Mouse (Mus musculus): ENCODE results near the gene Gm3336. TPM values are rescaled to one million over a fixed set of nuclear protein-coding genes. Genes with fewer than 3 reads are reported as not detected.
A peak's percentile ranks its signal among the peaks of the same experiment; 100 is the strongest.

Gene Gm3336
- polyA plus RNA-seq, 1 experiment from 2014 or later = not detected

DNA sequence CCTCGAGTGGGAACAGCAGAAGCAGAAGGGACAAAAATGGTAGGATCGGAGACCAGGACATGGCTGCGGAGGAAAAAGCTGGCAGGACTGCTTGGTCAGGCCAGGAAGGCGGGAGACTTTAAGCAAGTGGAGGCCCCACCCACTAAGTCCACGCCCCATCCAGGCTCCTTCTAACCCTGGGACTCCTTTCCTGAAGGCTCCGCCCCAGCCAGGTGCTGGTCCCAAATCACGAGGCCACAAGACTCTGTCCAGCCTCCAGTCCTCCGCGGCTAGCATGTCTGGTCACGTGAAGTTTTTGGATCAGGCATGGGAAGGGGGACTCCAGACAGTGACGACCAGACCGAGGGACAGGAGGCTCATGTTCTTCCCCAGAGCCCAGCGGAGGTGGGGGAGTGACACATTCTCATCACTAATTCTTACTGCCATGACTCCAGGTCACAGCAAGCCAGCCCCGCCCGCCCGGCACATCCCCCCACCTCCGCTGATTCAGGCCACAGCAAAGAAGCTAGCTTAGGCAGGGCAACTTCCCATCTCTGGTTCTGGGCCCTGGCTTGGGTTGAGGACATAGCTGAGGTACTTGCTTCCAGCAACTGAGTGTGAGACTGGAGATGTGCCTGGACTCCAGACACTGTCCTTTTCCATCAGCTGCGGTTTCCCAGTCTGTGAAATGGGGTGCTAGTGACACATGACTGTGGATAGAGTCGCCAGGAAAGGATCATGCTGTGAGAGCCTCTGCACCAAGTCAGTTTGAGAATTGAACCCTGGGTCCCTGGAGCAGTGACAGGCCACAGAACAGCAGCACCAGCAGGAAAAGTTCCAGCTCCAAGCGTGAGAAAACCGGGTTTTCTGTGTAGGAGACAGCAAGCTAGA, 48.5 kb downstream of the Gm3336 start:
- H3K4me3 ChIP-seq (ENCODE audit: low read depth, low read length) = no peak overlapping the region
- H3K4me2 ChIP-seq (ENCODE audit: low read depth, low read length) = peak overlapping the region; percentile 42; the same call in 1 of the 2 replicates
- no peak for ATAC-seq (ENCODE audit: low read depth)
- WGBS = 9% methylated on average over 21 of the region's 21 CpGs
- peak overlapping the region; percentile 39 for H3K9ac ChIP-seq (replicated peaks; ENCODE audit: low read depth, low read length)
- H3K36me3 ChIP-seq (ENCODE audit: control insufficient read depth, insufficient read depth, low read length) = peaks cover 40% of the 10 kb centered on the region
- H3K27ac ChIP-seq (ENCODE audit: low read depth, low read length) = no peak overlapping the region
- no peaks in the 10 kb centered on the region for H3K27me3 ChIP-seq (ENCODE audit: control insufficient read depth, insufficient read depth, low read length)
- no peaks in the 10 kb centered on the region for H3K9me3 ChIP-seq (ENCODE audit: control insufficient read depth, low read length)
- H3K4me1 ChIP-seq (ENCODE audit: control insufficient read depth, insufficient read depth, low read length) = peaks cover 3% of the 10 kb centered on the region; the same call in 1 of the 2 replicates

DNA sequence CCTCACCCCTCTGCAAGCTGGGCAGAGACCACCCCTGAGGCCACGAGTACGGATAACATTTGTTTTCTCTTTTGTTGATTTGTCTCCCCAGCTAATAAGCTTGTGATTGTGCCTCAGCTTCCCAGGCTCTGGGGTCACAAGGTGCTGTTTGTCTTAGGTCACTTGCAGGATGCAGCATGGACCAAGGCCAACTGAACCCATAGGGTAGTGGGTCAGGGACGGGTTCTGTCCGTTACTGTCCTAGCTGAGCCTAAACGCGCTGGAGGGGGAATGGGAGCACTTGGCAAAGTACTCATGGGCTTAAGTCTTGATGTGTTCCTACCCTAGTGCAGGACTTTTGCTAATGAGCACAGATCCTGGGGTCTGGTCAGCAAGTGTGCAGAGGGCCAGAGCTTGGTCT, 49.2 kb downstream of the Gm3336 start:
- Histone ChIP-seq H3K9me3 (ENCODE audit: control insufficient read depth, low read length) (no peaks in the 10 kb centered on the region), H3K27ac (ENCODE audit: low read depth, low read length) (no peak overlapping the region), H3K4me3 (ENCODE audit: low read depth, low read length) (no peak overlapping the region), H3K9ac (replicated peaks; ENCODE audit: low read depth, low read length) (no peak overlapping the region), H3K27me3 (ENCODE audit: control insufficient read depth, insufficient read depth, low read length) (no peaks in the 10 kb centered on the region), H3K4me1 (ENCODE audit: control insufficient read depth, insufficient read depth, low read length) (peaks cover 3% of the 10 kb centered on the region; the same call in 1 of the 2 replicates), H3K36me3 (ENCODE audit: control insufficient read depth, insufficient read depth, low read length) (peaks cover 45% of the 10 kb centered on the region), H3K4me2 (ENCODE audit: low read depth, low read length) (no peak overlapping the region)
- ATAC-seq (ENCODE audit: low read depth) = no peak
- 86% methylated on average over 6 of the region's 6 CpGs for WGBS

DNA sequence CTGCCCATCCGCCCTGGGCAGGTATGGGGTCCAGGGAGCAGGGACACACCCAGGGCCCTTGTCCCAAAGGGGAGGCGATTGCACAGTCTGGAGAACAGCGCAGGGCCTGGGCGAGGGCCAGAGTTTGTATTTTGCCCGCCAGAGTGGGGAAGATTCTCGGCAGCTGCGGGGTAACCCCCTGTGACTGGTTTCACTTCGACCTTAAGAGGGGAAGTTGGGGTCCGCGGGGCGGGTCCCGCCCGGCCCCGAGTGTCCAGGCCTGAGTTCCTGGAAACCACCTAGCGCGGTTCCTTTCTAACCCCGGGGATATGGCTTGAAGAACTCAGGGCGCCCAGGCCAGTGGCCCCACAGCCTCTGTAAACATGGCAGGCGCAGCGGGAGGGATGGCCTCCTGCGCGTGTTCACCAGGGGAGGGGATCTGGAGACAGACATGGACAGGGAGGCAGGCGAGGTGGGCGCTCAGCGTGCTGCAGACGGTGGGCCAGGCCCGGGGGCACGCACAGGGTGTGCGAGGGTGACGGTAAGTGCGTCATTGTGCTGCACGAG, 50.0 kb downstream of the Gm3336 start:
- Histone ChIP-seq H3K36me3 (ENCODE audit: control insufficient read depth, insufficient read depth, low read length) (peaks cover 45% of the 10 kb centered on the region), H3K9me3 (ENCODE audit: control insufficient read depth, low read length) (no peaks in the 10 kb centered on the region), H3K27me3 (ENCODE audit: control insufficient read depth, insufficient read depth, low read length) (no peaks in the 10 kb centered on the region), H3K4me1 (ENCODE audit: control insufficient read depth, insufficient read depth, low read length) (peaks cover 7% of the 10 kb centered on the region), H3K4me3 (ENCODE audit: low read depth, low read length) (no peak overlapping the region), H3K4me2 (ENCODE audit: low read depth, low read length) (no peak overlapping the region), H3K27ac (ENCODE audit: low read depth, low read length) (no peak overlapping the region), H3K9ac (replicated peaks; ENCODE audit: low read depth, low read length) (no peak overlapping the region)
- no peak for ATAC-seq (ENCODE audit: low read depth)
- WGBS = 96% methylated on average over 32 of the region's 32 CpGs

DNA sequence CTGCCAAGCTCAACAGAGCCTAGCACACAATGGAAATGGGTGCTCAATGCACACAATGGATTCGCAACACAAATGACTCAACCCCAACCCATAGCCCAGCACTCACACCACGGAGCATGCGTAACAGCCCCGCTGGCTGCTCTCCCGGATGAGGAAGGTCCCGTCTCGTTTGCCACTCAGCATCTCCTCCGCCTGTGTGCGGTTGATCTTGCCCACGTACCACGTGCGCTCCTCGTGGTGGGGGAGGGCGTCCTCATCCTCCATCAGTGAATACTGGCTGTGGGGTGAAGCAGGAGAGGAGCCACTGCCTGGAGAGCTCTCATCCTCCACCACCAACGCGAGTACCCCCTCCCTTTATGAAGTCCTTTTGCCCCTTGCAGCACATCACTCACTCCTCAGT, 50.6 kb downstream of the Gm3336 start:
- Histone ChIP-seq H3K4me1 (ENCODE audit: control insufficient read depth, insufficient read depth, low read length) (peaks cover 13% of the 10 kb centered on the region), H3K4me3 (ENCODE audit: low read depth, low read length) (no peak overlapping the region), H3K27me3 (ENCODE audit: control insufficient read depth, insufficient read depth, low read length) (no peaks in the 10 kb centered on the region), H3K27ac (ENCODE audit: low read depth, low read length) (no peak overlapping the region), H3K9ac (replicated peaks; ENCODE audit: low read depth, low read length) (no peak overlapping the region), H3K36me3 (ENCODE audit: control insufficient read depth, insufficient read depth, low read length) (peaks cover 46% of the 10 kb centered on the region), H3K9me3 (ENCODE audit: control insufficient read depth, low read length) (no peaks in the 10 kb centered on the region), H3K4me2 (ENCODE audit: low read depth, low read length) (no peak overlapping the region)
- WGBS = 86% methylated on average over 16 of the region's 16 CpGs
- peak; percentile 19; the same call in 1 of the 2 replicates for ATAC-seq (ENCODE audit: low read depth)

DNA sequence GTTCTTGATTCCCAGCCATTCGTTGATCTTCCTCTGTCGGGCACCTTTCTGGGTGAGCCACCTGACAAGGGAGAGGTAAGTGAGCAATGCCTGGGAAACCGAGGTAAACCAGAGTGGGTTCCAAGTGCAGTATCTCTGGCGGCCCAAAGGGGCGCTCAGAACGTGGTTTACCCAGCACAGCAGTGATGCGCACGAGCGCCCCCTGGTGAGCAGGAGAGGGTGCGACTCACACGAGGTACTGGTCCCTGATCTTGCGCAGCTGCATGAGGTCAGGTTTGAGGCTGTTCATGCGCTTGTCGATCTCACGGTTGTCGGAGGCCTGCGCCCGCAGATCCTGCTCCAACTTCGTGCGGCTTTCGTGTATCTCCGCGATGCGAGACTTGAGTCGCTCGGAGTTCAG, 51.0 kb downstream of the Gm3336 start:
- WGBS = 8% methylated on average over 26 of the region's 26 CpGs
- no peak overlapping the region for H3K4me3 ChIP-seq (ENCODE audit: low read depth, low read length)
- no peaks in the 10 kb centered on the region for H3K9me3 ChIP-seq (ENCODE audit: control insufficient read depth, low read length)
- H3K36me3 ChIP-seq (ENCODE audit: control insufficient read depth, insufficient read depth, low read length) = peaks cover 50% of the 10 kb centered on the region
- no peak overlapping the region for H3K4me2 ChIP-seq (ENCODE audit: low read depth, low read length)
- H3K27ac ChIP-seq (ENCODE audit: low read depth, low read length) = no peak overlapping the region
- peaks cover 17% of the 10 kb centered on the region for H3K4me1 ChIP-seq (ENCODE audit: control insufficient read depth, insufficient read depth, low read length)
- no peaks in the 10 kb centered on the region for H3K27me3 ChIP-seq (ENCODE audit: control insufficient read depth, insufficient read depth, low read length)
- ATAC-seq (ENCODE audit: low read depth) = peak; percentile 73
- H3K9ac ChIP-seq (replicated peaks; ENCODE audit: low read depth, low read length) = no peak overlapping the region

DNA sequence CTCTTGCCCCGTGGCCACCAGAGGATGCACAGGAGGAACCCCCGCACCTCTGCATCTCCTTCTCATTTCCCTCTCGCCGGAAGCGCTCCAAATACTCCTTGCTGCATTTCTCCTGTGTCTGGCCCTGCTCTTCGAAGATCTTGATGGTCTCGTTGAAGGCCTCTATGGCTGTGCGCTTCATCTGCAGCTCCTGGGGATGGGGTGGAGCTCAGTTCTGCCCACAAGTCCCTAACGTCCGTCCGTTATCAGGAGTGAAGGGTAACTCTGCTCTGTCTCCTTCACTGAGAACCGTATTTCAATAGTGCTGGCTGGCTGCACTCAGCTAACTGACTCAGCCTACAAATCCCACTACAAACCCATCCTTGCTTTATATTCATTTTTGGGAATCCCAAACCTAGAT, 51.5 kb downstream of the Gm3336 start:
- H3K9me3 ChIP-seq (ENCODE audit: control insufficient read depth, low read length) = no peaks in the 10 kb centered on the region
- 75% methylated on average over 12 of the region's 12 CpGs for WGBS
- no peak overlapping the region for H3K4me2 ChIP-seq (ENCODE audit: low read depth, low read length)
- H3K4me3 ChIP-seq (ENCODE audit: low read depth, low read length) = no peak overlapping the region
- ATAC-seq (ENCODE audit: low read depth) = no peak
- no peak overlapping the region for H3K27ac ChIP-seq (ENCODE audit: low read depth, low read length)
- H3K27me3 ChIP-seq (ENCODE audit: control insufficient read depth, insufficient read depth, low read length) = no peaks in the 10 kb centered on the region
- H3K4me1 ChIP-seq (ENCODE audit: control insufficient read depth, insufficient read depth, low read length) = peaks cover 21% of the 10 kb centered on the region
- no peak overlapping the region for H3K9ac ChIP-seq (replicated peaks; ENCODE audit: low read depth, low read length)
- H3K36me3 ChIP-seq (ENCODE audit: control insufficient read depth, insufficient read depth, low read length) = peaks cover 53% of the 10 kb centered on the region

DNA sequence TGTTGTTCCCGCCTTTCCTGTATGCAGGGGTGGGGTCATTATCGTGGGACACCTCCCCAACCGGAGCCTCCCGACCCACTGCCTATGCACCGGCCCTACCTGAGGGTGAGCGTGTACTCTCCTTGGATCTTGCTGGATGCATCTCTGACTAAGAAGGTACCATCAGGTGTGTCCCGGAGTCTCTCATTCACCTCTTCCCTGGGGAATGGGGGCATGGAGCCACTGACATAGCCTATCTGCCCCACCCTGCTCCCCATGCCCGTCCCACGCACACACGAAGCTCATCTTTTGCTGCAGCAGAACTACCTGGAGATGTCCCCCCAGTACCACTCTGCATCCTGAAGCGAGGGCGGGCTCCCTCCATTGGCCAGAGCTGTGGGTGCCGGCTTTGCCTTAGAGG, 52.4 kb downstream of the Gm3336 start:
- no peak for ATAC-seq (ENCODE audit: low read depth)
- 98% methylated on average over 13 of the region's 13 CpGs for WGBS
- H3K4me2 ChIP-seq (ENCODE audit: low read depth, low read length) = no peak overlapping the region
- peaks cover 53% of the 10 kb centered on the region for H3K36me3 ChIP-seq (ENCODE audit: control insufficient read depth, insufficient read depth, low read length)
- peaks cover 29% of the 10 kb centered on the region for H3K4me1 ChIP-seq (ENCODE audit: control insufficient read depth, insufficient read depth, low read length)
- H3K4me3 ChIP-seq (ENCODE audit: low read depth, low read length) = no peak overlapping the region
- no peak overlapping the region for H3K27ac ChIP-seq (ENCODE audit: low read depth, low read length)
- no peak overlapping the region for H3K9ac ChIP-seq (replicated peaks; ENCODE audit: low read depth, low read length)
- H3K9me3 ChIP-seq (ENCODE audit: control insufficient read depth, low read length) = no peaks in the 10 kb centered on the region
- no peaks in the 10 kb centered on the region for H3K27me3 ChIP-seq (ENCODE audit: control insufficient read depth, insufficient read depth, low read length)

DNA sequence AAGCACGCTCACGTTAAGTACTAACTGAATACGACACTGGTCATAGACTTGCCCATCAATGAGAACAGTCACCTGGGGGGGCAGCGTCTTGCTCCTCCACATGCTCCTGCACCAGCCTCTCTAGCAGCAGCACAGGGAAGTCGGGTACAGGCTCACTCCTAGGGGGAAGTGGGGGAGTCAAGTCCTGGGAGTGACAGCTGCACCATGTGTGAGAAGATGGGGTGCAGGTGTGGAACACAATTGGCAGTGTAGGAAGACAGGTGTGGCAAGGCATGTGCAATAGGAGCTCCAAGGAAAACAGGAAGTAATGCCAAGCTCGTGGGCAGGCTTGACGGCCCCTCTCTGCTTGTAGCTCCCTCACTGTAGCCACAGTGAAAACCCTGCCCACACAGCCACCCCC, 52.9 kb downstream of the Gm3336 start:
- no peak overlapping the region for H3K9ac ChIP-seq (replicated peaks; ENCODE audit: low read depth, low read length)

DNA sequence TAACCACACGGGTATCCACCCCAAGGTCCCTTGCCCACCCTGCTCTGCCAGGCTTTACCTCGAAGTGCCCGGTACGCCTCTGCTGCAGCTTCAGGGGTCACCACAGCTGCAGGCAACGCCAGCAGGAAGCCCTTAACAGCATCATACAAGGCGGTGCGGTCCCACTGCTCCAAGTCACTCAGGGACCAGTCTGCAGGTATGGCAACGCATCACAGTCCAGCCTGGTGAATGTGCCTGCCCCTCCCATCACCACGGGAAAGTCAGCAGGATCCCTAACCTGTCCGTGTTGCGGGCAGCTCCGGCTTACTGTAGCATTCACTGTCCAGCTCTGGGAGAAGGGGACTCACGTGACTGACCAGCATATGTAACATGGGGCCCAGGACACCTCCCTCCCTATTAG, 53.7 kb downstream of the Gm3336 start:
- Histone ChIP-seq H3K4me3 (ENCODE audit: low read depth, low read length) (no peak overlapping the region), H3K9ac (replicated peaks; ENCODE audit: low read depth, low read length) (no peak overlapping the region), H3K9me3 (ENCODE audit: control insufficient read depth, low read length) (no peaks in the 10 kb centered on the region), H3K27ac (ENCODE audit: low read depth, low read length) (no peak overlapping the region), H3K4me1 (ENCODE audit: control insufficient read depth, insufficient read depth, low read length) (peaks cover 29% of the 10 kb centered on the region), H3K27me3 (ENCODE audit: control insufficient read depth, insufficient read depth, low read length) (no peaks in the 10 kb centered on the region), H3K4me2 (ENCODE audit: low read depth, low read length) (no peak overlapping the region), H3K36me3 (ENCODE audit: control insufficient read depth, insufficient read depth, low read length) (peaks cover 53% of the 10 kb centered on the region)
- WGBS = 97% methylated on average over 13 of the region's 13 CpGs
- ATAC-seq (ENCODE audit: low read depth) = no peak

More for the DNA sequence above, 52.9 kb downstream of the Gm3336 start:
- ATAC-seq (ENCODE audit: low read depth) = no peak
- peaks cover 53% of the 10 kb centered on the region for H3K36me3 ChIP-seq (ENCODE audit: control insufficient read depth, insufficient read depth, low read length)
- no peak overlapping the region for H3K27ac ChIP-seq (ENCODE audit: low read depth, low read length)
- WGBS = 92% methylated on average over 7 of the region's 7 CpGs
- H3K4me2 ChIP-seq (ENCODE audit: low read depth, low read length) = no peak overlapping the region
- no peak overlapping the region for H3K4me3 ChIP-seq (ENCODE audit: low read depth, low read length)
- peaks cover 29% of the 10 kb centered on the region for H3K4me1 ChIP-seq (ENCODE audit: control insufficient read depth, insufficient read depth, low read length)
- H3K9me3 ChIP-seq (ENCODE audit: control insufficient read depth, low read length) = no peaks in the 10 kb centered on the region
- H3K27me3 ChIP-seq (ENCODE audit: control insufficient read depth, insufficient read depth, low read length) = no peaks in the 10 kb centered on the region
